Mouse (Mus musculus) hindbrain, embryonic 15.5 days (tissue): ENCODE measurements around the gene Trat1. TPM values are rescaled to one million over a fixed set of nuclear protein-coding genes. Genes with fewer than 3 reads are reported as not detected.

Experiments used
- ATAC-seq: fragments of 200-750 bp; cut with Nextera tagmentation; 2 replicates; pipeline ENCODE4 v1.8.0; 2017; ENCODE audit warnings: low read depth, moderate number of reproducible peaks, moderate TSS enrichment; ENCODE audit not compliant: low FRiP score
- H3K27ac ChIP-seq: fragments of 300-500 bp; sonication (generic); replicated peaks from 2 replicates; pipeline ENCODE4 v1.5.1; 2015; ENCODE audit warnings: mild to moderate bottlenecking, inconsistent platforms
- H3K27me3 ChIP-seq: fragments of 300-500 bp; sonication (generic); 2 replicates; pipeline ENCODE4 v1.6.1; 2015; ENCODE audit warnings: control low read depth, inconsistent platforms
- H3K36me3 ChIP-seq: fragments of 300-500 bp; sonication (generic); 2 replicates; pipeline ENCODE4 v1.6.1; 2015; ENCODE audit warnings: control low read depth, inconsistent platforms
- H3K4me1 ChIP-seq: fragments of 300-500 bp; sonication (generic); replicated peaks from 2 replicates; pipeline ENCODE4 v1.6.1; 2015; ENCODE audit warnings: control low read depth, inconsistent platforms
- H3K4me2 ChIP-seq: fragments of 300-500 bp; sonication (generic); 2 replicates; pipeline ENCODE4 v1.6.1; 2015; ENCODE audit warnings: moderate library complexity, mild to moderate bottlenecking, inconsistent platforms
- H3K4me3 ChIP-seq: fragments of 300-500 bp; sonication (generic); 2 replicates; pipeline ENCODE4 v1.5.1; 2015; ENCODE audit warnings: mild to moderate bottlenecking, inconsistent platforms
- H3K9ac ChIP-seq: fragments of 300-500 bp; sonication (generic); 2 replicates; pipeline ENCODE4 v1.6.1; 2015; ENCODE audit warnings: inconsistent platforms
- H3K9me3 ChIP-seq: fragments of 300-500 bp; sonication (generic); 2 replicates; pipeline ENCODE4 v1.6.1; 2016; ENCODE audit warnings: control low read depth, inconsistent platforms
- WGBS: fragments of 180-500 bp; shearing (Covaris S2); methylation state at CpG from one replicate; pipeline ENCODE4 v1.1.7; 2015; 5-methylcytosine and 5-hydroxymethylcytosine counted together
- polyA plus RNA-seq: library from polyadenylated mRNA; unstranded; fragments of >200 nt; fragmentation: Nextera tagmentation; extraction: Ambion mirVana; gene quantifications from 2 replicates; pipeline ENCODE4 v1.2.1, GENCODE M21; 2015

The Trat1 gene
- polyA plus RNA-seq, 1 experiment from 2014 or later = 0.08 TPM

GRCm38 (mm10) chr16:48769183-48769582 lies 2.6 kb downstream of the Trat1 start:
- Histone ChIP-seq H3K36me3 (no peaks in the 10 kb centered on the region), H3K9ac (no peak overlapping the region), H3K9me3 (no peaks in the 10 kb centered on the region), H3K4me2 (no peak overlapping the region), H3K4me3 (no peak overlapping the region), H3K27me3 (no peaks in the 10 kb centered on the region), H3K4me1 (no peaks in the 10 kb centered on the region), H3K27ac (no peak overlapping the region)
- ATAC-seq = no peak
- WGBS = 87% methylated on average over 3 of the region's 3 CpGs

- Histone ChIP-seq H3K27me3 (no peaks in the 10 kb centered on the region), H3K27ac (no peak overlapping the region), H3K4me3 (no peak overlapping the region), H3K9ac (no peak overlapping the region), H3K9me3 (no peaks in the 10 kb centered on the region), H3K4me2 (no peak overlapping the region), H3K4me1 (no peaks in the 10 kb centered on the region), H3K36me3 (no peaks in the 10 kb centered on the region)
- no peak for ATAC-seq
- 84% methylated on average over 17 of the region's 17 CpGs for WGBS
These were observed 11.0 kb downstream of the Trat1 start for GRCm38 (mm10) chr16:48760643-48761481.

GRCm38 (mm10) chr16:48750145-48750827 lies 21.5 kb downstream of the Trat1 start:
- Histone ChIP-seq H3K36me3 (no peaks in the 10 kb centered on the region), H3K9ac (no peak overlapping the region), H3K9me3 (no peaks in the 10 kb centered on the region), H3K4me2 (peak overlapping the region; percentile 54), H3K27me3 (no peaks in the 10 kb centered on the region), H3K27ac (no peak overlapping the region), H3K4me1 (peaks cover 4% of the 10 kb centered on the region), H3K4me3 (0 out of 2 replicates have a peak overlapping the region, but pooled peaks have one; percentile 10)
- ATAC-seq = no peak
- WGBS = 18% methylated on average over 26 of the region's 26 CpGs

- ATAC-seq = no peak
- Histone ChIP-seq H3K9ac (no peak overlapping the region), H3K9me3 (no peaks in the 10 kb centered on the region), H3K4me3 (no peak overlapping the region), H3K27ac (no peak overlapping the region), H3K27me3 (no peaks in the 10 kb centered on the region), H3K4me2 (no peak overlapping the region), H3K36me3 (no peaks in the 10 kb centered on the region), H3K4me1 (peaks cover 4% of the 10 kb centered on the region)
- WGBS = 87% methylated on average over 2 of the region's 2 CpGs
These were observed 26.4 kb downstream of the Trat1 start for GRCm38 (mm10) chr16:48745418-48745817.

- 89% methylated on average over 2 of the region's 2 CpGs for WGBS
- ATAC-seq = no peak
- Histone ChIP-seq H3K36me3 (no peaks in the 10 kb centered on the region), H3K4me3 (no peak overlapping the region), H3K9me3 (no peaks in the 10 kb centered on the region), H3K27ac (no peak overlapping the region), H3K4me1 (peaks cover under 1% of the 10 kb centered on the region), H3K4me2 (no peak overlapping the region), H3K9ac (no peak overlapping the region), H3K27me3 (no peaks in the 10 kb centered on the region)
These were observed 26.8 kb downstream of the Trat1 start for GRCm38 (mm10) chr16:48745011-48745410.

GRCm38 (mm10) chr16:48741549-48741948 lies 30.3 kb downstream of the Trat1 start:
- H3K4me2 ChIP-seq = no peak overlapping the region
- WGBS = 89% methylated on average over 3 of the region's 3 CpGs
- H3K27ac ChIP-seq = no peak overlapping the region
- no peaks in the 10 kb centered on the region for H3K9me3 ChIP-seq
- H3K4me3 ChIP-seq = no peak overlapping the region
- no peaks in the 10 kb centered on the region for H3K36me3 ChIP-seq
- H3K4me1 ChIP-seq = no peaks in the 10 kb centered on the region
- no peak for ATAC-seq
- H3K9ac ChIP-seq = no peak overlapping the region
- no peaks in the 10 kb centered on the region for H3K27me3 ChIP-seq

GRCm38 (mm10) chr16:48739974-48740373 lies 31.8 kb downstream of the Trat1 start:
- H3K4me1 ChIP-seq = no peaks in the 10 kb centered on the region
- H3K9me3 ChIP-seq = no peaks in the 10 kb centered on the region
- no peak overlapping the region for H3K4me2 ChIP-seq
- H3K9ac ChIP-seq = no peak overlapping the region
- WGBS = 88% methylated on average over 6 of the region's 6 CpGs
- no peaks in the 10 kb centered on the region for H3K36me3 ChIP-seq
- H3K4me3 ChIP-seq = no peak overlapping the region
- H3K27ac ChIP-seq = no peak overlapping the region
- H3K27me3 ChIP-seq = no peaks in the 10 kb centered on the region
- ATAC-seq = no peak

GRCm38 (mm10) chr16:48738429-48738828 lies 33.4 kb downstream of the Trat1 start:
- WGBS = 81% methylated on average over 2 of the region's 2 CpGs
- no peak for ATAC-seq
- H3K27ac ChIP-seq = no peak overlapping the region
- H3K9ac ChIP-seq = no peak overlapping the region
- H3K4me1 ChIP-seq = no peaks in the 10 kb centered on the region
- H3K36me3 ChIP-seq = no peaks in the 10 kb centered on the region
- H3K9me3 ChIP-seq = no peaks in the 10 kb centered on the region
- no peaks in the 10 kb centered on the region for H3K27me3 ChIP-seq
- H3K4me2 ChIP-seq = no peak overlapping the region
- no peak overlapping the region for H3K4me3 ChIP-seq

GRCm38 (mm10) chr16:48736890-48737289 lies 34.9 kb downstream of the Trat1 start:
- no peak for ATAC-seq
- Histone ChIP-seq H3K27me3 (no peaks in the 10 kb centered on the region), H3K4me2 (no peak overlapping the region), H3K4me3 (no peak overlapping the region), H3K36me3 (no peaks in the 10 kb centered on the region), H3K9me3 (no peaks in the 10 kb centered on the region), H3K4me1 (no peaks in the 10 kb centered on the region), H3K27ac (no peak overlapping the region), H3K9ac (no peak overlapping the region)
- 88% methylated on average over 3 of the region's 3 CpGs for WGBS

GRCm38 (mm10) chr16:48720259-48720658 lies 51.6 kb downstream of the Trat1 start:
- H3K27ac ChIP-seq = no peak overlapping the region
- H3K4me3 ChIP-seq = no peak overlapping the region
- no peaks in the 10 kb centered on the region for H3K4me1 ChIP-seq
- H3K36me3 ChIP-seq = no peaks in the 10 kb centered on the region
- no peak for ATAC-seq
- no peak overlapping the region for H3K9ac ChIP-seq
- H3K4me2 ChIP-seq = no peak overlapping the region
- H3K9me3 ChIP-seq = no peaks in the 10 kb centered on the region
- H3K27me3 ChIP-seq = no peaks in the 10 kb centered on the region
- 83% methylated on average over 3 of the region's 3 CpGs for WGBS

- 87% methylated on average over 3 of the region's 3 CpGs for WGBS
- H3K9me3 ChIP-seq = no peaks in the 10 kb centered on the region
- no peak overlapping the region for H3K4me3 ChIP-seq
- no peak overlapping the region for H3K27ac ChIP-seq
- no peak overlapping the region for H3K4me2 ChIP-seq
- H3K9ac ChIP-seq = no peak overlapping the region
- no peaks in the 10 kb centered on the region for H3K36me3 ChIP-seq
- no peaks in the 10 kb centered on the region for H3K4me1 ChIP-seq
- no peaks in the 10 kb centered on the region for H3K27me3 ChIP-seq
- no peak for ATAC-seq
These were observed 52.1 kb downstream of the Trat1 start for GRCm38 (mm10) chr16:48719679-48720078.

GRCm38 (mm10) chr16:48716343-48716742 lies 55.5 kb downstream of the Trat1 start:
- H3K9me3 ChIP-seq = no peaks in the 10 kb centered on the region
- no peak overlapping the region for H3K4me2 ChIP-seq
- no peak for ATAC-seq
- H3K36me3 ChIP-seq = no peaks in the 10 kb centered on the region
- no peak overlapping the region for H3K4me3 ChIP-seq
- no peak overlapping the region for H3K9ac ChIP-seq
- H3K27me3 ChIP-seq = no peaks in the 10 kb centered on the region
- H3K4me1 ChIP-seq = no peaks in the 10 kb centered on the region
- H3K27ac ChIP-seq = no peak overlapping the region
